Mouse (Mus musculus): ENCODE measurements around the gene Kctd13.
"Not testable (repeated sequence)": the region's sequence is repeated elsewhere in the genome, so short reads cannot be mapped to it uniquely, and the experiment has no call there.

Kctd13 gene

GRCm38 (mm10) chr7:126928384-126929037 is at the start of gene Kctd13:
Gene Kctd13 (plus strand): TSS chr7:126928879.
- peak; percentile 97 for DNase-seq (ENCODE audit: inconsistent ontology term)

- no peak for DNase-seq (ENCODE audit: inconsistent ontology term)
Observed at GRCm38 (mm10) chr7:126881040-126881439, 47.6 kb upstream of the Kctd13 start.

GRCm38 (mm10) chr7:126883731-126884181 is 44.9 kb upstream of the Kctd13 start:
- peak; percentile 20 for DNase-seq (ENCODE audit: inconsistent ontology term)

- peak; percentile 100 for DNase-seq (ENCODE audit: inconsistent ontology term)
Observed at GRCm38 (mm10) chr7:126884286-126885164, 44.2 kb upstream of the Kctd13 start, which contains the start of gene Taok2. Gene Taok2 (minus strand): TSS chr7:126884703.

GRCm38 (mm10) chr7:126887281-126887680 is 41.4 kb upstream of the Kctd13 start:
- DNase-seq (ENCODE audit: inconsistent ontology term), result no peak

- DNase-seq (ENCODE audit: inconsistent ontology term), result no peak
Observed at GRCm38 (mm10) chr7:126888852-126889251, 39.8 kb upstream of the Kctd13 start.

GRCm38 (mm10) chr7:126896912-126897311 is 31.8 kb upstream of the Kctd13 start:
- DNase-seq (ENCODE audit: inconsistent ontology term), result no peak

GRCm38 (mm10) chr7:126897390-126898101 is 31.1 kb upstream of the Kctd13 start:
- DNase-seq (ENCODE audit: inconsistent ontology term), result no peak

- peak; percentile 96 for DNase-seq (ENCODE audit: inconsistent ontology term)
Observed at GRCm38 (mm10) chr7:126898102-126898990, 30.3 kb upstream of the Kctd13 start.

GRCm38 (mm10) chr7:126899781-126900180 is 28.9 kb upstream of the Kctd13 start:
- not testable (repeated sequence) for DNase-seq (ENCODE audit: inconsistent ontology term)

GRCm38 (mm10) chr7:126905590-126905989 is 23.1 kb upstream of the Kctd13 start:
- peak; percentile 26 for DNase-seq (ENCODE audit: inconsistent ontology term)

- DNase-seq (ENCODE audit: inconsistent ontology term), result no peak
Observed at GRCm38 (mm10) chr7:126914844-126915243, 13.8 kb upstream of the Kctd13 start.

- DNase-seq (ENCODE audit: inconsistent ontology term), result not testable (repeated sequence)
Observed at GRCm38 (mm10) chr7:126918356-126918755, 10.3 kb upstream of the Kctd13 start.

- DNase-seq (ENCODE audit: inconsistent ontology term), result no peak
Observed at GRCm38 (mm10) chr7:126919973-126920372, 8.7 kb upstream of the Kctd13 start.

- DNase-seq (ENCODE audit: inconsistent ontology term), result no peak
Observed at GRCm38 (mm10) chr7:126921563-126921962, 7.1 kb upstream of the Kctd13 start.

- DNase-seq (ENCODE audit: inconsistent ontology term), result peak; percentile 89
Observed at GRCm38 (mm10) chr7:126922624-126923060, 6.0 kb upstream of the Kctd13 start, which contains the start of gene Tmem219. Gene Tmem219 (minus strand): TSS chr7:126922917.

GRCm38 (mm10) chr7:126923999-126924398 is 4.7 kb upstream of the Kctd13 start:
- no peak for DNase-seq (ENCODE audit: inconsistent ontology term)

GRCm38 (mm10) chr7:126926299-126926698 is 2.4 kb upstream of the Kctd13 start:
- no peak for DNase-seq (ENCODE audit: inconsistent ontology term)

GRCm38 (mm10) chr7:126929046-126929445 is 367 bp downstream of the Kctd13 start:
- no peak for DNase-seq (ENCODE audit: inconsistent ontology term)

- DNase-seq (ENCODE audit: inconsistent ontology term), result no peak
Observed at GRCm38 (mm10) chr7:126932652-126933051, 4.0 kb downstream of the Kctd13 start.

- DNase-seq (ENCODE audit: inconsistent ontology term), result no peak
Observed at GRCm38 (mm10) chr7:126941171-126941570, 12.5 kb downstream of the Kctd13 start.

Data from Muller cell, postnatal 12 days (primary cell).